Mouse (Mus musculus) ES-Bruce4 (cell line): ENCODE data around the gene Inpp5e.

ENCODE experiments used
- CTCF ChIP-seq: IDR thresholded peaks from one replicate; pipeline ENCODE4 v1.8.1; 2011; ENCODE audit warnings: low read depth, low read length
- EP300 ChIP-seq: IDR thresholded peaks from 2 replicates; pipeline ENCODE4 v1.6.1; 2011; ENCODE audit warnings: low read depth, low read length; ENCODE audit not compliant: insufficient read depth
- POLR2A ChIP-seq: IDR thresholded peaks from one replicate; pipeline ENCODE4 v1.8.1; 2011; ENCODE audit warnings: low read length; ENCODE audit not compliant: insufficient read depth

GRCm38 (mm10) chr2:26357484-26357883 is 51.5 kb downstream of the Inpp5e start:
- TF ChIP-seq CTCF (peak; percentile 47), POLR2A (no peak), EP300 (no peak)
